Mouse (Mus musculus): ENCODE results near the gene Actr8. TPM values are rescaled to one million over a fixed set of nuclear protein-coding genes. Genes with fewer than 3 reads are reported as not detected.

The Actr8 gene
- total RNA-seq, 1 experiment from 2014 or later = 39.9 TPM

DNA sequence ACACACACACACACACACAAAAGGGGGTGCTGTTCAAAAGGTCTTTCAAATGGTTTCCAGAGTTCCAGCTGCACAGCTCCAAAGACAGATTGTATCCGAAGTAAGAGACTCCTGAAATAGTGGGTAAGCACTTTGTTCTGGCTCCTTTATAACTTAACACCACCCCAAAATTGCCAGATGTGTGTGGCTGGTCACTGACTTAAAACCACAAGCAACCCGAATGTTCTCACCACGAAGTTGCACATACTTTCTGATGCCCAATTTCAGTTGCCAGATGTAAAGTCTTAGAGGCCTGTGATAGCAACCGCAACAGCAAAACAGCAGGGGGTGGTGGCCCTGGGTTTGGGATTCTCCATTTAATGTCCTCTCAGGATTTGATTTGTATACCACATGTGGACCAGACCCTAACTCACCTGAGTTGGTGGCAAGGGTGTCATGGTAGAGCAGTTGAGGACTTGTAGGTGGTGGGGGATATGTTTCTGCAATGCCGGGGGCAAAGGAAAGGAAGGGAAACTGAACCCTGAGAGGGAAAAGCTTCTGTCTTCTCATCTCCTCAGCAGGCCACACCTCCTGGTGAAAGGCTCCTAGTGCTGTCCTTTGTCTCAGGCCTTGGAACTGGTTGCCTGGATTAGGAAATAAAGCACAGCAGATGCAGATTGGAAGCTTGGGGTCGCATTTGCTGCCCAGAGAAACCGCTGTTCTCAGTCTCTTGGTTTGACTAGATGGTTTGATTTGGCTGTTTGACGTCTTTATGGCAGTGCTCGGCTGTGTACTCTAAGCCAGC is 41.8 kb downstream of the Actr8 start:
- no peak for ATAC-seq (replicated peaks; ENCODE audit: insufficient number of reproducible peaks, low FRiP score, low TSS enrichment, poor library complexity, severe bottlenecking)

DNA sequence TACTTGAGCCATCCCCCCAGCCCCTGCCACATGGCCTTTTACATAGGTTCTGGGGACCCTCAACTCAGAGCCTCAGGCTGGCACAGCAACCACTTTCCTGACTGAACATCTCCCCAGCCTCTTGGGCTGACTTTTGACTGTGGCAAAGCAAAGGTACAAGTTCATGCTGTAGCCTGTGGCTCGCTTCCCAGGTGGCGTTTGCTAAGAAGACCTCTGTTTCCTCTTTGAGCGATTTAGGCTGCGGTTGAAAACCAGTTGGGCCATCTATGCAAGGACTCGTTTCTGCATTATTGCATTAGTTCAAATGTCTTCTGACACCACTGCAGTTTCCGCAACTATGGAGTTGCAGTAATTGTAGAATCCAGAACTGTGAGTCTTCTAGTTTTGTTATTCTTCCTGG is 44.3 kb downstream of the Actr8 start:
- ATAC-seq (replicated peaks; ENCODE audit: insufficient number of reproducible peaks, low FRiP score, low TSS enrichment, poor library complexity, severe bottlenecking) = peak; percentile 24; the same call in 1 of the 2 replicates

DNA sequence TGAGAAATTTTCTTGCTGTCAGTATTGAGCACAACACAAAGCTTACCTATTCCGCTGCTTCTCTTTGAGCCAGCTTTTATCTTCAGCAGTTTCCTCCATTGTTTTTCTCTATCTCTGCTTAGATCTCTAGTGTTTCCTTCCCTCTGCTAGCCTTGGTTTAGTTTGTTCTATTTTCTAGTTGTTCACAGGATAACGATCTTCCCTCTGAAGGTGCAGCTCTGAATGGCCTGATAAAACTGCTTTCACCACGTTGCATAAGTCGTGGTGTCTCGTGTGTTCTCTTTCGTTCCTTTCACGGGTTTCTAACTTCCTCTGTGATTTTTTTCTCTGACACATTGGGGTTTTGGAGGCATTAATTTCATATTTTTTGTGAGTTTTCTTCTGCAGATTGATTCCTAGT is 46.2 kb downstream of the Actr8 start:
- ATAC-seq (replicated peaks; ENCODE audit: insufficient number of reproducible peaks, low FRiP score, low TSS enrichment, poor library complexity, severe bottlenecking) = no peak

DNA sequence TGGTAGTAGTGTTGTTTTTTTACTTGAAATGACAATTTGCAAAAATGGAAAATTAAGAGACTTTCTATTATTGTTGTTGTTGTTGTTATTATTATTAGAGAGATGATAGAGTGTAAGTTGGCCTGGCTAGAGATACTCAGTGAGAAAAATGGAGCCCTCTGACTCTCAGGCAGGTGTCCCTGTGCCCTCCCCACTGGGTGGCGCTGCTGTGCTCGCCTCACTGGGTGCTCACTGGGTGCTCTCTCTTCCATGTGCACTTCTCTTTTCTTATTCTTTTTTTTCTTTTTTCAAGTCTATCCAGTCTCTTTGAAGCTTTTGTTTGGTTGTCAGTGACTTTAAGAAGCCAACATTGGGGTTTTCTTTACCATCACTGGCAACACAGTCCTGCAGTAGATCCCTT is 49.2 kb downstream of the Actr8 start:
- peak; percentile 52; the same call in 1 of the 2 replicates for ATAC-seq (replicated peaks; ENCODE audit: insufficient number of reproducible peaks, low FRiP score, low TSS enrichment, poor library complexity, severe bottlenecking)

DNA sequence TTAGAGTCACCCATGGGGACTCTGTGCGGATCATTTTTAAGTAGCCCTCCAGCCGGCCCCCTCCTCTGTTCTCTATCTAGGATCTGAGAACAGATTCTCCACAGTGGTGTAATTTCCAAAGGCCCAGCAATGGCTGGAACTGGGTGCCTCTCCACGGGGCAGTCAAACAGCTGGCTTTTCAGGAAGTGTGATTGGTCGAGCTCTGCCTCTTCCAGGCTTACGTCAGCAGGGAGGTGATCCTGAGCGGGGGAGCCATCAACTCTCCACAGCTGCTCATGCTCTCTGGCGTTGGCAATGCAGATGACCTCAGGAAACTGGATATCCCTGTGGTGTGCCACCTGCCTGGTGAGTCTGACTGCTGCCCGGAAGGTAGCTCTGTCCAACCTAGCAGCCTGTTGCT is 55.3 kb downstream of the Actr8 start:
- no peak for ATAC-seq (replicated peaks; ENCODE audit: insufficient number of reproducible peaks, low FRiP score, low TSS enrichment, poor library complexity, severe bottlenecking)

DNA sequence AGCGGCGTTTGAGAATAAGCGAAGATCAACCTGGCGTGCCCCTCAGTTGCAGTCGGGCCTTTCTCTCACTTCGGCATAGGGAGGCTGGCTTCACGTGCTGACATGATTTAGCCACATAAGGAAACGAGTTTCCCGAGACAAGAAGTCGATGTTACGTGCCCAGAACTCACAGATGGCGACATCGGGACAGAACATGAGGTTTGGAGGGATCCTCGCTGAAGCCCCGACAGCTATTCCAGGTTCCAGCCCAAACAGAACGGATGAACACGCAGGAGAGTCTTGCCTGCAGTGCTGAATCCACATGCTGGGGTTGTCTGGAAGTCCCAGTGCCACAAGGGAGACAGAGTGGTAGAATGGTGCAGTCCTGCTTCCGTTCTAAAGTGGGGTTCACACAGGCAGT is 60.3 kb downstream of the Actr8 start:
- ATAC-seq (replicated peaks; ENCODE audit: insufficient number of reproducible peaks, low FRiP score, low TSS enrichment, poor library complexity, severe bottlenecking) = no peak

DNA sequence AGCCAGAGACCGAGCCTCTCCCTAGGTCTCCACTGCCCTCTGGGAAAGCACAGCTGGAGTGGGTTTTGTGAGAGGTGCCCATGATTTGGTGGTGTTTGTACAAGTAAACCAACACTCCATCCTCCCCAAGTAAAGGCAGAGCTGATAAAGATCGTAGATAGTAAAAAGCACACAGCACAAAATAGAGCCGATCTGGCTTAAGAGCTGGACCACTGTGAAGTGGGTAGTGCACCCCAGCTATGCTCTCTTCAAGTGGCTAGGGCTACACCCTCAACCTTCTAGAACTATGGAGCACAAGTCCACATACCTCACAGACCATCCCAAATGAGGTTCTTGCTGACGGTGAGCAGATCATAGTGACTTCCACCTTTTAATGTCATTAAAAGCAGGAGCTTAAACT is 61.3 kb downstream of the Actr8 start:
- ATAC-seq (replicated peaks; ENCODE audit: insufficient number of reproducible peaks, low FRiP score, low TSS enrichment, poor library complexity, severe bottlenecking) = no peak

DNA sequence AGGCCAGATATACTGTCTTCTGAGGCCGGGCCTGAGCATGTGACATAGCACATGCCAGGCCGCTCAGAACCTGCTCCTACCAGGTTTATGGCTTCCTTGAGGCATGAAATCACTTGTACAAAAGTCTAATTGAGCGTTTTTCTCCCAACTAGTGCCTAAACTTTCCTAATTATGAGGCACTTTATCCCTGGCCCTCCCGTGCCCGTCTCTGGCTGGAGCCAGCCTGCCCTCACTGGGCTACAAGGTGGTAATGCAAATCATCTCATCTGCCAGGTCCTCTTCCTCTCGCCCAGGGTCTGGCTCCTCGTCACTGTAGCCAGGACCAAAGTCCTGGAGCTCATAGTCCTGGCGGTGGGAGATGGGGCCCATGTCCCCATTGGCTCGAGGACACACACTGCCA is 63.7 kb downstream of the Actr8 start:
- ATAC-seq (replicated peaks; ENCODE audit: insufficient number of reproducible peaks, low FRiP score, low TSS enrichment, poor library complexity, severe bottlenecking) = no peak

DNA sequence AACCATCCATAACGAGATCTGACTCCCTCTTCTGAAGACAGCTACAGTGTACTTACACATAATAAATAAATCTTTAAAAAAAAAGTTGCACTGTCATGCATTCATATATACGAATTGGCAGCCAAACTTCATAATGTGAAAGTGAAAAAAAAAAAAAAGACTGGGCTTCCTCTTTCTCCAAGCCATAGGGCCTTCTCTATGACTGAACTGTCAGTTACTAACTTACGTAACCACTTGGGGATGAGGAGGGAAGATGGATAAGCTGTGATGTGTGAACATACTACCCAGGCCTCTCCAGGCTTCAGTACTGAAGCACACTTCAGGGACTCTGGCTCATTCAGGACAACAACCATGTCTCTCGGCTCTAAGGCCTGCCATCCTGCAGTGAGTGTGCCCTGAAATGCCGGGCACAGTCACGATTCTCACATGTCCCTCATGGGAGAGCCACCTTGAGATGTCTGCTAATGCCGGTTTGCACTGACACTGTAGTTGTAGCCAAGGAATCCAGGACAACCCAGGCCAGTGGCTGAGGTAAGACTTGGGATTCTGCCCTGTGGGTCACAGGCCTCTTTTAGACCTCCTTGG is 65.3 kb downstream of the Actr8 start:
- ATAC-seq (replicated peaks; ENCODE audit: insufficient number of reproducible peaks, low FRiP score, low TSS enrichment, poor library complexity, severe bottlenecking) = 0 out of 2 replicates have a peak, but pooled peaks have one; percentile 28

DNA sequence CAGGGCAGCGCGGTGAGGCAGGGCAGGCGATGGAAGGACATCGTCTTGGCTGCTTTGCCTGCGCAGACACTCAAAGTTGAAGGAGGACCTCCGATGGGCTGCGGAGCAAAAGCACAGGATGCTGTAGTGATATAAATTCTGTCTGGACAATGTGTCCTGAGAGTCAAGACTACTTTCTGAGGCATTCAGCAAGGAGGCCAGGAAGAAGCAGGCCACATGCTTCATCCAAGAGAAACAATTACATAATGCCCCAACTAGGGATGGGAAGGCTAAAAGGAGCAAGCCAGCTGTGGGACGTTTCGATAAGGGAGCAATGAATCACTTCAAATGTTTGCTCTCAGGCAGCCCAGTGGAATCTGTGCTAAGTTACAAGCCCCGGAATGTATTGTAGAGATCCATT is 67.1 kb downstream of the Actr8 start:
- no peak for ATAC-seq (replicated peaks; ENCODE audit: insufficient number of reproducible peaks, low FRiP score, low TSS enrichment, poor library complexity, severe bottlenecking)

DNA sequence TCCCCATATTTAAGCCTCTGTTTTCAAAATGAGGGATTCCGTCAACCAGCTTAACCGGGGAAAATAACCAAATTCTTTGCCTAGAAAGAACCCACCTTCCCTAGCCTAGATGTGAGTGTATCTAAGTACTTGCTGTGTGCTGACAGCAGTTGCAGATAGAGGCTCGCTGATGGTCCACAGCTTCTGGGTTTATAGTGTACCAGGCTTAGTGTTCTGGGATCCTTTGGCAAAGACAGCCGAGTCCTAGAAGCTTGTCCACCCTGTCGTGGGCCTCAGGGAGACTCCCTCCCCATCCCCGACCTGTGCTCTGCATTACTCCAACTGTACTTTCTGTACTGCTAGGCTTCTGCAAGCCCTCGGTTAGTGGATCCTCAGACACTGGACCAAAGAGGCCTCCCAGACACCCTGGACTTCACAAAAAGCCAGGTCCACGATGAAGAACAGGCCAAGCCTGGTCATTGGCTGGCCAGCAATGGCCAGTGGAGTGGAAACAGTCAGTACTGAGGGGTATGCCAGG is 67.6 kb downstream of the Actr8 start:
- ATAC-seq (replicated peaks; ENCODE audit: insufficient number of reproducible peaks, low FRiP score, low TSS enrichment, poor library complexity, severe bottlenecking) = no peak

DNA sequence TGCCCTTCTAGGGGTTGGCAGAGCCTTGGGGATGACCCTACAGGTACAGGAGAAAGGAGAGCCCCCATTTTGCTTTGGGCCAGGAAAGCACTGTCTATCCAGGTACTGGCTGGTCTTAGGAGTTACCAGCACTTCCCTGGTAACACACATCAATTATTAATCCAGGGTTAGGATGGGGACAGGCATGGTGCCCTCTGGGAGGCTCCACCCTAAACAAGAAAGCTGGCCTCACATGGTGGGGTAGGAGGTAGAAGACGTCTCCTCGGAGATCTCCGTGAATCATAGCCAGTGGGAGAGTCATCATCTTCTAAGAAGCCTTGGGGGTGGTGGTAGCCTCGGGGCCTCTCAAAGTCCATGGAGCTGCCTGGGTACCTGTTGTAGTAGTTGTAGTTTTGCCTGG is 68.8 kb downstream of the Actr8 start:
- no peak for ATAC-seq (replicated peaks; ENCODE audit: insufficient number of reproducible peaks, low FRiP score, low TSS enrichment, poor library complexity, severe bottlenecking)

DNA sequence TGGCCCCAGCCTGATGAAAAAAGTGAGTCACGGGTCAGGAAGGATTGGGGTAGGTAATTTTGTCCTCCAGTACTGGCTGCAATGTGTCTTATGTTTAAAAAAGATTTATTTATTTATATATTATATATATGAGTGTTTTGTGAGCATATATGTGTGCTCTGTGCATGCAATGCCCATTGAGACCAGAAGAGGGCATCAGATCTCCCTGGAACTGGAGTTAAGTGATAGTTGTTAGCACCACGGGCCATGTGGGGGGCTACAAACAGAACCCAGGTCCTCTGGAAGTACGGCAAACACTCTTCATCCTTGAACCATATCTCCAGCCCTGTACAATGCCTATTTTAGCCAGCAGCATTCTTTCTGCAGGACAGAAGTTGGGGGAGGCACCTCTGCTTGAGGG is 69.9 kb downstream of the Actr8 start:
- ATAC-seq (replicated peaks; ENCODE audit: insufficient number of reproducible peaks, low FRiP score, low TSS enrichment, poor library complexity, severe bottlenecking) = no peak

DNA sequence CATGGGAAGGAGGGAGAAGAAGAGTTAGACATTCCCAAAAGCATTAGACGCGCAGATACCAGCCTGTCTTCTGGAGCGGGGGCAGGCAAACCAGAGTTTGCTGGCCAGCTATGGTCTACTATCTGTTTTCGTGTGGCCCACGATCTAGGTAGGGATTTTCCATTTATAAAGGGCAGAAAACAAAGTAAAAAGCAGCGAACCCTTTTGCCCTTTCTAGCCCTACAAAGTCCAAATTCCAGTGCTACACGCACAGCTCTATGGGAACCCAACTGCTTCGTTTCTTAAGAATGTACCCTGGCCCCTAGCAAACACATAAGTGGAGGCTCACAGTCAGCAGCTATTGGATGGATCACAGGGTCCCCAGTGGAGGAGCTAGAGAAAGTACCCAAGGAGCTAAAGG is 72.1 kb downstream of the Actr8 start:
- ATAC-seq (replicated peaks; ENCODE audit: insufficient number of reproducible peaks, low FRiP score, low TSS enrichment, poor library complexity, severe bottlenecking) = no peak

DNA sequence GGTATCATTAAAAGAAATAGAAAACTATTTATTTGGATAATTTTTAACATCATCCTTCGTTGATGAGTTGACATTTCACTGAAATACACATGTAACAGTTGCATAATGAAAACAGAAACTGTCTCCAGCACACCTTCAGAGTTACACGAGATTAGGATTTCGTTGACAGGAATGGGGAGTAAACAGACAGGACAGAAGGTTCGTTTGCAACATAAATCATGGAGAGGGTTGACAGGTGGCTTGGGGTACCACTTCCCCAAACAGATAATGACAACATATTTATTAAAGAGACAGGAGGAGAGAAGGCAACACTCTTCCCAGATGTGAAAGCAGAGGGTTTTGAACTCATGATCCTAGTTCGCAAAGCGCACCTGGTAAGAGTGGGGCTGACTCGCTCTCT is 76.8 kb downstream of the Actr8 start:
- ATAC-seq (replicated peaks; ENCODE audit: insufficient number of reproducible peaks, low FRiP score, low TSS enrichment, poor library complexity, severe bottlenecking) = no peak

Other genes starting within 250 kb of the Actr8 start
- gene Selenok, start 10.0 kb upstream of the Actr8 start, total RNA-seq (2017) = 363 to 500 TPM (median 474 TPM) in 3 replicates
- 0.32 to 0.39 TPM in 2 of 3 replicates, not detected in the other for gene Il17rb, start 30.6 kb downstream of the Actr8 start, total RNA-seq (2017)
- 0.19 to 0.21 TPM in 2 of 3 replicates, not detected in the other for gene Chdh, start 30.7 kb downstream of the Actr8 start, total RNA-seq (2017)